Mouse (Mus musculus): ENCODE measurements around the gene Tmem212. TPM values are rescaled to one million over a fixed set of nuclear protein-coding genes. Genes with fewer than 3 reads are reported as not detected.

Tmem212 gene
- polyA plus RNA-seq, 1 experiment from 2014 or later, result not detected

DNA sequence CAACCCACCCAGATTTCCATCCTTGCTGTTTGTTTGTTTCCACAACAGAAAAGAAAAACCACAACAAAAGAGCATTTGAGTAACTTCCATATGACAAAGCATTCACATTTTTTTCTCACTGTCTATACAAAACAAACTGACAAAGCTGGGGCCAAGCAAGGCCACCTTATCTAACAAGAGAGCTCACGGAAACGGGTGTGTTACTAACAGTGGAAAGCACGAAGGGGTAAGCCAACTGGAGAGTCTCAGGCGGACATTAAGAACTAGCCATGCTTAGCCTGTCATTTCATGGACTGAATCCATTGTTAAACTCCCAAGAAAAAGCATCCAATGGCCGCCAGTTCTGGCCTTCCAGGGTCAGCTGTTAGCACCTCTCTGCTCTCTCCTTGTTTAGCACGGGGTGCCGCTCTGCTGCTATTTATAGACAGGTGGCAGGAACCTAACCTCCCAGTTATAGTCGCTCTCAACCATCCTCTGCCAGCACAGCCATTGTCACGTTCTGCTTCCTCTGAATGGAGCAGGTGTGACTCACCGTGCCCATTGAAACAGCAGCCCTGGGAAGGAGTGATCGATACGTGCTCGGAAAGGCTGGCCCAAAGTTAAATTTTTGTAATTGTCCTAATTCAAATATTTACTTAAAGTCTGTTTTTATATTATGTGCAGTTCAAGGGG, 8.6 kb upstream of the Tmem212 start:
- Histone ChIP-seq H3K27me3 (ENCODE audit: control insufficient read depth, insufficient read depth, low read length) (no peaks in the 10 kb centered on the region), H3K27ac (ENCODE audit: low read length) (peak overlapping the region; percentile 78), H3K4me1 (ENCODE audit: control insufficient read depth, insufficient read depth, low read length) (peaks cover 17% of the 10 kb centered on the region), H3K4me3 (replicated peaks; ENCODE audit: low read length) (no peak overlapping the region; the same call in 1 of the 2 replicates), H3K4me2 (ENCODE audit: low read depth, low read length) (peak overlapping the region; percentile 29; the same call in 1 of the 2 replicates), H3K36me3 (ENCODE audit: control insufficient read depth, insufficient read depth, low read length) (no peaks in the 10 kb centered on the region), H3K9me3 (replicated peaks; ENCODE audit: control insufficient read depth, low read length) (0 out of 2 replicates have a peak, but pooled peaks cover 8% of the 10 kb centered on the region), H3K9ac (ENCODE audit: low read length) (peak overlapping the region; percentile 26)
- peak; percentile 83 for ATAC-seq (ENCODE audit: insufficient read depth, low FRiP score)
- WGBS, result 26% methylated on average over 13 of the region's 13 CpGs

DNA sequence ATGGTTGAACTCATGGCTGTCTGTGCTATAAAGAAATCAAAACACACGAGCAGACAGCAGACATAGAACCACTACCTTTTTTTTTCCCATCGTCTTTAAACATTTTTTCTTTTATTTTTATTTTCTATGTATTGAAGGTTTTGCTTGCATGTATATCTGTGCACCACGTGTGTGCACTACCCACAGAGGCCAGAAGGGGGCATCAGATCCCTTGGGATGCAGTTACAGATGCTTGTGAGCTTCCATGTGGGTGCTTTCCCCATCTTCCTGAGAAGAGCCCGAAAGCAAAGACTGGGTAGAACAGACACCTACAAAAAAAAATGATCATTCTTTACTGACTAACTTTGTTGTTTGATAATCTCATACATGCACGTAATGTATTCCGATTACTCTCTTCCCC, 5.7 kb upstream of the Tmem212 start:
- H3K4me1 ChIP-seq (ENCODE audit: control insufficient read depth, insufficient read depth, low read length), result peaks cover 27% of the 10 kb centered on the region
- WGBS, result 86% methylated on average over 6 of the region's 6 CpGs
- no peaks in the 10 kb centered on the region for H3K9me3 ChIP-seq (replicated peaks; ENCODE audit: control insufficient read depth, low read length)
- no peak overlapping the region for H3K27ac ChIP-seq (ENCODE audit: low read length)
- H3K9ac ChIP-seq (ENCODE audit: low read length), result no peak overlapping the region
- no peaks in the 10 kb centered on the region for H3K27me3 ChIP-seq (ENCODE audit: control insufficient read depth, insufficient read depth, low read length)
- no peak for ATAC-seq (ENCODE audit: insufficient read depth, low FRiP score)
- no peak overlapping the region for H3K4me3 ChIP-seq (replicated peaks; ENCODE audit: low read length)
- no peaks in the 10 kb centered on the region for H3K36me3 ChIP-seq (ENCODE audit: control insufficient read depth, insufficient read depth, low read length)
- no peak overlapping the region for H3K4me2 ChIP-seq (ENCODE audit: low read depth, low read length)

DNA sequence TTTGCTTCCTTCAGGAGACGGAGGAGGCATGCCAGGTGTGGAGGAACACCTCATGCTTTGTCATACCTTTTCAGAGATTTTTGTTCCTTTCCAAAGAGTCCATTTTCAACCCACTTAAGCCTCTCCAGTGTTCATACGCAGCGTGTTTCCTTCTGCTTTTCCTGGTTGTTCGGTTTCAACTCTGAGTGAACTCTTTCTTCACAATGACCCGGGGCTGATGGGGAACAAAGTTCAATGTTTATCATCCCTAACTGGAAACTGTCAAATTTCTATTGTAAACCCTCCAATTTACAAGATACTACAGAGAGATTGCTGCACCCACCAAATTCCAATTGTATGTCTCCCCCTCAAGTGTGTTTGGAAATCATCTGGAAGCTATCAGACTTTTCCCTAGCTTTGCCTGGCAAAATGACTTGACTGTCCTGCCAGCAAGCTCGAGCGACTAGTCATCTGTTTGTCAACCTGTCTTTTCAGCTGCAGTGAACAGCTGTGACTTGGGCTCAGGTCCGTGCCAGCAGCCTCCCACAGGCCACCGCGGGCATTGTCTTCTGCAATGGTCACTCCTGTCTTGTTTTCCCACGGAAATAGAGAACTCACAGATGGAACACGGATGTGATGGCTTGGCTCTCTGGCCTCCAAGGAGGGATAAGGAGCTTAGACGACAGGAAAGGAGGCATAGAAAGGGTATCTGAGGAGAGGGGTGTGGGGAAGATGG, 3.0 kb upstream of the Tmem212 start:
- H3K4me3 ChIP-seq (replicated peaks; ENCODE audit: low read length), result no peak overlapping the region
- no peaks in the 10 kb centered on the region for H3K9me3 ChIP-seq (replicated peaks; ENCODE audit: control insufficient read depth, low read length)
- WGBS, result 31% methylated on average over 13 of the region's 13 CpGs
- peak overlapping the region; percentile 75 for H3K27ac ChIP-seq (ENCODE audit: low read length)
- no peak overlapping the region for H3K4me2 ChIP-seq (ENCODE audit: low read depth, low read length)
- ATAC-seq (ENCODE audit: insufficient read depth, low FRiP score), result no peak
- H3K27me3 ChIP-seq (ENCODE audit: control insufficient read depth, insufficient read depth, low read length), result no peaks in the 10 kb centered on the region
- H3K9ac ChIP-seq (ENCODE audit: low read length), result 0 out of 2 replicates have a peak overlapping the region, but pooled peaks have one; percentile 23
- peaks cover 19% of the 10 kb centered on the region for H3K4me1 ChIP-seq (ENCODE audit: control insufficient read depth, insufficient read depth, low read length)
- no peaks in the 10 kb centered on the region for H3K36me3 ChIP-seq (ENCODE audit: control insufficient read depth, insufficient read depth, low read length)

DNA sequence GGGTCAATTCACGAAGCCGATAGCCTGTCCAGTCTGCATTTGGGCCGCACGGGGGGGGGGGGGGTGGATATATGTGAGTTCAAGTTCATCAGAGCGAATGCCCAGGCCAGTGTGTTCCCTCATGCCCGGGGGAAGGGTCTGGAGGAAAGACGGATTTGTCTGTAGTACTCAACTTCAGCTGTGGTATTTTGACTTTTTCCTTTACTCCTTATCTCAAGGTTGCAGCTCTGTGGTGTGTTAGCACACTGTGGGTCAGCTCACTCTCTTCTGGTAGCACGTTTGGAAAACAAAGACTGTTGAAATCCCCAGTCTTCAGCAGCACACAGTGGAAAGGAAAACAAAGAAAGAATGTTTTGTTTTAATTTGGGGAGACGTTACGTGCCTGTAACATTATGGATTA, 2.0 kb upstream of the Tmem212 start:
- ATAC-seq (ENCODE audit: insufficient read depth, low FRiP score), result no peak
- Histone ChIP-seq H3K4me1 (ENCODE audit: control insufficient read depth, insufficient read depth, low read length) (peaks cover 15% of the 10 kb centered on the region), H3K4me2 (ENCODE audit: low read depth, low read length) (no peak overlapping the region), H3K9ac (ENCODE audit: low read length) (no peak overlapping the region), H3K27me3 (ENCODE audit: control insufficient read depth, insufficient read depth, low read length) (no peaks in the 10 kb centered on the region), H3K27ac (ENCODE audit: low read length) (peak overlapping the region; percentile 75; the same call in 1 of the 2 replicates), H3K4me3 (replicated peaks; ENCODE audit: low read length) (no peak overlapping the region), H3K9me3 (replicated peaks; ENCODE audit: control insufficient read depth, low read length) (no peaks in the 10 kb centered on the region), H3K36me3 (ENCODE audit: control insufficient read depth, insufficient read depth, low read length) (no peaks in the 10 kb centered on the region)
- WGBS, result 67% methylated on average over 10 of the region's 10 CpGs

DNA sequence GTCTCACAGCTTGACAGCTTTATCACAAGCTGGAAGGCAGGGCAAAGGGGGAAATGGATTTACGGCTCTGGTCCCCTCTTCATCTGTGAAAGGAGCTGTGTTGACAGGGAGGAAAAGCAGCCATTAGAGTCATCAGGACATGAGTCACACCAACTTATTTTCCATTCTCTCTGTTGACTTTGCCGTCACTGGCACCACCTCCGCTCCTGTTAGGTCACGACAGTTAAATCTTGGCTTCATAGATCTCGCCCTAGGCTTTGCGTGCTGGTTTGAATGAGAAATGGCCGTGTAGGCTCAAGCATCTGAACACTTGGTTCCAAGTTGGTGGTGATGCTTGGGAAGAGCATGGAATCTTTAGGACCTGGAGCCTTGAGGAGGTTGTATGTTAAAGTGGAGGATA, 9.6 kb downstream of the Tmem212 start:
- no peak for ATAC-seq (ENCODE audit: insufficient read depth, low FRiP score)
- WGBS, result 48% methylated on average over 7 of the region's 7 CpGs
- H3K27me3 ChIP-seq (ENCODE audit: control insufficient read depth, insufficient read depth, low read length), result no peaks in the 10 kb centered on the region
- no peak overlapping the region for H3K9ac ChIP-seq (ENCODE audit: low read length)
- H3K9me3 ChIP-seq (replicated peaks; ENCODE audit: control insufficient read depth, low read length), result no peaks in the 10 kb centered on the region
- no peak overlapping the region for H3K27ac ChIP-seq (ENCODE audit: low read length)
- no peaks in the 10 kb centered on the region for H3K36me3 ChIP-seq (ENCODE audit: control insufficient read depth, insufficient read depth, low read length)
- no peak overlapping the region for H3K4me2 ChIP-seq (ENCODE audit: low read depth, low read length)
- peaks cover 5% of the 10 kb centered on the region; the same call in 1 of the 2 replicates for H3K4me1 ChIP-seq (ENCODE audit: control insufficient read depth, insufficient read depth, low read length)
- no peak overlapping the region for H3K4me3 ChIP-seq (replicated peaks; ENCODE audit: low read length)

DNA sequence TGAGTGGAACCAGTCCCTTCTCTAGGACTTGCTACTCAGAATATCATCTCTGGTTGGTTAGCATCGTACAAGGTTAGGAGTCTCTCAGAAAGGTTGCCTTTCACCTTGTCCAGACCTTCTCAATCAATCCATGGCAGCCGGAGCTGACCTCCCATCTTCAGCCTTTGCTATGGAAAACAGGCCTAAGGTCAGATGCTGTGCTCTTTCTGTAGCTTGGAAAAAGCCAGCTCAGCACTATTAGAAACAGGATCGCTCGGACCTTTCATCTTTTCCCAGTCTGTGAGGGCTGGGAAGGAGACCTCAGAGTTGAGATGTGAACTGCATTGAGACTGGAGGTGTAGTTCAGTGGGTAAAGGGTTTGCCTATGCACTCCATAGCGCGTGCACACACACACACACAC, 10.6 kb downstream of the Tmem212 start:
- no peak overlapping the region for H3K27ac ChIP-seq (ENCODE audit: low read length)
- no peak overlapping the region for H3K9ac ChIP-seq (ENCODE audit: low read length)
- H3K36me3 ChIP-seq (ENCODE audit: control insufficient read depth, insufficient read depth, low read length), result no peaks in the 10 kb centered on the region
- H3K4me3 ChIP-seq (replicated peaks; ENCODE audit: low read length), result no peak overlapping the region
- ATAC-seq (ENCODE audit: insufficient read depth, low FRiP score), result no peak
- H3K4me1 ChIP-seq (ENCODE audit: control insufficient read depth, insufficient read depth, low read length), result peaks cover 5% of the 10 kb centered on the region; the same call in 1 of the 2 replicates
- H3K9me3 ChIP-seq (replicated peaks; ENCODE audit: control insufficient read depth, low read length), result no peaks in the 10 kb centered on the region
- no peak overlapping the region for H3K4me2 ChIP-seq (ENCODE audit: low read depth, low read length)
- no peaks in the 10 kb centered on the region for H3K27me3 ChIP-seq (ENCODE audit: control insufficient read depth, insufficient read depth, low read length)
- WGBS, result 84% methylated on average over 6 of the region's 6 CpGs

DNA sequence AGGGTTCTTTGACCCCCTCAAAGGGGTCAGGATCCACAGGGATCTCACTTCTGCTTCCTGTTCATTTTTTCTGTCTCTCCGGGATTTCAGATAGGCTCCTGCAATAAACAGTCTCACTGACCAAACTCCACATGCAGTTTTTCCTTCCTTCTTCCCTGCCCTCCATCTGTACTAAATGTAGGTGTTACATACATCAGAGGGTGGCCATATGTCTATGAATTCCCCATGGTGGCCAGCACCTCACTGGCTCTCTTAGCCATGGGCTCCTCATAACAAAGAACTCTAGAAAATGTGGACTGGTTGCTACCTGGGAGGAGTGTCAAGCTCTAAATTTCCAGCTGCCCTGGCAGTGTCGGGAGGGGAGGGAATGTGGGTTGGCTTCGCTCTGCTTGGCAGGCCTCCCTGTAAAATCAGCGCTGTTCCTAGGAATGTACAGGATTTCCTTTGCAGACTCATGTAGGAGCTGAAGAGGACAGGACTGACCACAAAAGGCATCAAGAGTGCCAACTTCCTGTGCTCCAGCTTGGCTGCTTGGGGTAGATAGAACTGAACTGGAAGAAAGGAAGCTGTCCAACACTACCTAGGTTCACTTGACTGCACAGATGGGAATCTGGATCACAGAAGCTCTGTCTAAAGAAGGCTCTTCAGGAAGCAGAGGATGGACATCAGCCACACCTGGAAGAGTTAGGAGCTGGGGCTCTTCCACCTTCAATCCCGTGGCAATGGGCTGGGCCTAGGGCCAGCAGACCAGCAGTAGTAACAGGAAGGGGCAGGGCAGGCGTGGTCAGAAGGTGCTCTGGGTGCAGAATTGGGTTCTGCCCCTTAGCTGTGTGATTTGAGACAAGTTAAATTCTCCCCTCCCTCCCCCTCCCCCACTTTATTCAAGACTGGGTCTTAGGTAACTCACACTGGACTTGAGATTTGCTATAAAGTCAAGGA, 14.0 kb downstream of the Tmem212 start:
- Histone ChIP-seq H3K27me3 (ENCODE audit: control insufficient read depth, insufficient read depth, low read length) (no peaks in the 10 kb centered on the region), H3K4me3 (replicated peaks; ENCODE audit: low read length) (no peak overlapping the region), H3K36me3 (ENCODE audit: control insufficient read depth, insufficient read depth, low read length) (no peaks in the 10 kb centered on the region), H3K4me2 (ENCODE audit: low read depth, low read length) (no peak overlapping the region), H3K27ac (ENCODE audit: low read length) (no peak overlapping the region), H3K9ac (ENCODE audit: low read length) (no peak overlapping the region), H3K4me1 (ENCODE audit: control insufficient read depth, insufficient read depth, low read length) (no peaks in the 10 kb centered on the region), H3K9me3 (replicated peaks; ENCODE audit: control insufficient read depth, low read length) (no peaks in the 10 kb centered on the region)
- 66% methylated on average over 6 of the region's 6 CpGs for WGBS
- peak; percentile 64; the same call in 1 of the 2 replicates for ATAC-seq (ENCODE audit: insufficient read depth, low FRiP score)

DNA sequence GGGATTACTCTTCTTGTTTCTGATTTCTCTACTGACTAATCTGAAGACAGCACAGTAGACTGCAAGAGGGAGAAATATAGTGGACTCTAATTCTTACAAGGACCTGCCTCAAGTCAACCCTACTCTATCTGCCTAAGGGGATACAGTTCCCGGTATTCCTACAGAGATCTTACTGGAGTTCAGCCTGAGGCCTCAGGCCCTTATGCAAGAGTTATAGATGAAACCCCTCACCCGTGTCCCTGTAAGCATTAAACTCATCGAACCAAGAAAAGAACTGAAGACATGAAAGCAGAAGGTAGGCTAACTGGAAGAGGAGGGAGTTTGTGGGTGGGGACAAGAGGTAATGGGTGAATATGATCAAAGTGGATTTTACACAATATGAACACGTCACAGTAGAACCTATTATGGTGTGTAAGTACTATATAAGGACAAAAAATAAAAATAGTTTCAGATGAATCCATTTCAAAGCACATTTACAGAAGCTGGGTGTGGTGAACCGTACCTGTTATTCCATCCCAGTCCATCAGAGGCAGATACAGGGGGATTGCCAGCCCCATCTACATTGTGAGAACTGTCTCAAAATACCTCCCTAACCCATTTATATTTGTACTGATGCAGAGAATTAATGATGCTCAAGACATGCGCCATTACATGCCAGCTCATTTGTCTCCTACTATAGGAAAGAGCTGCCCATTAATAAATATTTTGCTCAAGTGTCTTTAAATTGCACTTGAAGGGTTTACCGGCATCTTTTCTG, 17.1 kb downstream of the Tmem212 start:
- no peak overlapping the region for H3K4me2 ChIP-seq (ENCODE audit: low read depth, low read length)
- H3K36me3 ChIP-seq (ENCODE audit: control insufficient read depth, insufficient read depth, low read length), result no peaks in the 10 kb centered on the region
- WGBS, result 83% methylated on average over 7 of the region's 7 CpGs
- H3K4me3 ChIP-seq (replicated peaks; ENCODE audit: low read length), result no peak overlapping the region
- no peaks in the 10 kb centered on the region for H3K27me3 ChIP-seq (ENCODE audit: control insufficient read depth, insufficient read depth, low read length)
- H3K9me3 ChIP-seq (replicated peaks; ENCODE audit: control insufficient read depth, low read length), result no peaks in the 10 kb centered on the region
- H3K27ac ChIP-seq (ENCODE audit: low read length), result no peak overlapping the region
- no peaks in the 10 kb centered on the region for H3K4me1 ChIP-seq (ENCODE audit: control insufficient read depth, insufficient read depth, low read length)
- no peak overlapping the region for H3K9ac ChIP-seq (ENCODE audit: low read length)
- no peak for ATAC-seq (ENCODE audit: insufficient read depth, low FRiP score)

Measured in stomach, embryonic 16.5 days (tissue).